Mouse (Mus musculus) CH12.LX (cell line): ENCODE measurements at regions not wholly inside any gene's neighbourhood (a gene's known extent, or its start where the extent isn't known, plus 50 kb on each side); places are given as distances from the start of the nearest gene placed in this dataset.

Experiments used
- DNase-seq: peaks from one replicate; pipeline ENCODE4 v3.0.0-alpha.2; 2013; ENCODE audit errors: extremely low read depth
- H3K27ac ChIP-seq: 2 replicates; pipeline ENCODE4 v1.5.1; 2012; ENCODE audit warnings: low read depth, mild to moderate bottlenecking, control low read depth, moderate library complexity; ENCODE audit not compliant: insufficient read depth
- H3K27me3 ChIP-seq: replicated peaks from 2 replicates; pipeline ENCODE3; 2012; ENCODE audit warnings: inconsistent platforms
- H3K36me3 ChIP-seq, 2 experiments: replicated peaks in 1 of 2; 2 replicates each; pipeline versions ENCODE3 to v1.6.1; 2012; ENCODE audit warnings: inconsistent platforms in 1 of 2, low read length in 1 of 2, mild to moderate bottlenecking in 1 of 2, mixed read lengths in 1 of 2, moderate library complexity in 1 of 2; ENCODE audit not compliant: control insufficient read depth in 1 of 2, insufficient read depth in 1 of 2
- H3K4me1 ChIP-seq, 2 experiments: 2 replicates each; pipeline ENCODE4 v1.6.1; 2012; ENCODE audit warnings: inconsistent platforms in 1 of 2, moderate library complexity in 1 of 2; ENCODE audit not compliant: insufficient read depth in 2 of 2, control insufficient read depth in 1 of 2
- H3K4me2 ChIP-seq: 2 replicates; pipeline ENCODE4 v1.6.1; 2012; ENCODE audit warnings: low read depth, mild to moderate bottlenecking, control low read depth; ENCODE audit not compliant: poor library complexity, insufficient read depth, severe bottlenecking
- H3K4me3 ChIP-seq, 3 experiments: fragments of 150-350 bp in 1 of 3; sonication (generic) in 1 of 3; replicated peaks in 1 of 3; 2 replicates each; pipeline versions ENCODE3 to v1.5.1; 2011 to 2012; ENCODE audit warnings: low read depth in 2 of 3, low read length in 2 of 3, mild to moderate bottlenecking in 2 of 3, moderate library complexity in 2 of 3, control low read depth in 1 of 3, improper control_type of control experiment in 1 of 3, inconsistent platforms in 1 of 3, mixed read lengths in 1 of 3; ENCODE audit not compliant: poor library complexity in 1 of 3
- H3K79me2 ChIP-seq: replicated peaks from 2 replicates; pipeline ENCODE4 v1.6.1; 2012; ENCODE audit warnings: mild to moderate bottlenecking, moderate library complexity; ENCODE audit not compliant: control insufficient read depth, poor library complexity, insufficient read depth, severe bottlenecking; ENCODE audit errors: extremely low read depth
- H3K9ac ChIP-seq: 2 replicates; pipeline ENCODE4 v1.6.1; 2012; ENCODE audit warnings: low read depth, mild to moderate bottlenecking, control low read depth, moderate library complexity; ENCODE audit not compliant: insufficient read depth
- H3K9me3 ChIP-seq: replicated peaks from 2 replicates; pipeline ENCODE3; 2012; ENCODE audit warnings: low read length, inconsistent platforms, mixed read lengths
- BHLHE40 ChIP-seq: IDR thresholded peaks from 2 replicates; pipeline ENCODE4 v1.6.1; 2011; ENCODE audit warnings: mild to moderate bottlenecking, low read depth, low read length, improper control_type of control experiment
- CHD1 ChIP-seq: IDR thresholded peaks from 2 replicates; pipeline ENCODE4 v1.6.1; 2012; ENCODE audit warnings: low read depth, low read length, improper control_type of control experiment, inconsistent platforms
- CHD2 ChIP-seq: IDR thresholded peaks from 2 replicates; pipeline ENCODE4 v1.6.1; 2011; ENCODE audit warnings: low read length, improper control_type of control experiment
- CTCF ChIP-seq, 2 experiments: IDR thresholded peaks in 1 of 2; conservative IDR thresholded peaks in 1 of 2; 2 replicates each; pipeline ENCODE4 v1.5.1; 2011 to 2012; ENCODE audit warnings: low read depth in 2 of 2, low read length in 2 of 2, improper control_type of control experiment in 1 of 2, inconsistent platforms in 1 of 2, mild to moderate bottlenecking in 1 of 2, moderate library complexity in 1 of 2
- EP300 ChIP-seq: IDR thresholded peaks from 2 replicates; pipeline ENCODE4 v1.6.1; 2011; ENCODE audit warnings: low read length, improper control_type of control experiment
- ETS1 ChIP-seq: conservative IDR thresholded peaks from 2 replicates; pipeline ENCODE4 v1.6.1; 2012; ENCODE audit warnings: low read depth, mild to moderate bottlenecking, inconsistent platforms, low read length, improper control_type of control experiment, moderate library complexity
- GABPA ChIP-seq: IDR thresholded peaks from 2 replicates; pipeline ENCODE4 v1.6.1; 2012; ENCODE audit warnings: low read depth, low read length, improper control_type of control experiment, inconsistent platforms; ENCODE audit not compliant: insufficient replicate concordance
- IRF4 ChIP-seq: IDR thresholded peaks from 2 replicates; pipeline ENCODE4 v1.6.1; 2014; ENCODE audit warnings: low read depth, mild to moderate bottlenecking, inconsistent platforms, low read length, improper control_type of control experiment
- JUND ChIP-seq: conservative IDR thresholded peaks from 2 replicates; pipeline ENCODE4 v1.6.1; 2011; ENCODE audit warnings: low read depth, low read length, improper control_type of control experiment
- MAFK ChIP-seq: IDR thresholded peaks from 2 replicates; pipeline ENCODE4 v1.6.1; 2011; ENCODE audit warnings: low read length, improper control_type of control experiment; ENCODE audit not compliant: insufficient replicate concordance
- MAX ChIP-seq: IDR thresholded peaks from 2 replicates; pipeline ENCODE4 v1.6.1; 2011; ENCODE audit warnings: low read length, improper control_type of control experiment
- MAZ ChIP-seq: IDR thresholded peaks from 2 replicates; pipeline ENCODE4 v1.6.1; 2012; ENCODE audit warnings: low read depth, mild to moderate bottlenecking, inconsistent platforms, low read length, improper control_type of control experiment, moderate library complexity
- MEF2A ChIP-seq: IDR thresholded peaks from 2 replicates; pipeline ENCODE4 v1.6.1; 2014; ENCODE audit warnings: low read depth, mild to moderate bottlenecking, inconsistent platforms, low read length, improper control_type of control experiment, borderline replicate concordance
- MXI1 ChIP-seq: IDR thresholded peaks from 2 replicates; pipeline ENCODE4 v1.6.1; 2011; ENCODE audit warnings: mild to moderate bottlenecking, low read depth, low read length, improper control_type of control experiment
- NELFE ChIP-seq: IDR thresholded peaks from 2 replicates; pipeline ENCODE4 v1.6.1; 2011; ENCODE audit warnings: low read depth, low read length, improper control_type of control experiment
- NRF1 ChIP-seq: IDR thresholded peaks from 2 replicates; pipeline ENCODE4 v1.6.1; 2014; ENCODE audit warnings: low read depth, mild to moderate bottlenecking, inconsistent platforms, low read length, improper control_type of control experiment, moderate library complexity
- PAX5 ChIP-seq: IDR thresholded peaks from 2 replicates; pipeline ENCODE4 v1.6.1; 2012; ENCODE audit warnings: low read length, inconsistent platforms, mixed read lengths
- POLR2A ChIP-seq: IDR thresholded peaks from 2 replicates; pipeline ENCODE4 v1.6.1; 2011; ENCODE audit warnings: low read depth, mild to moderate bottlenecking, improper control_type of control experiment, low read length
- POLR2AphosphoS2 ChIP-seq: IDR thresholded peaks from 2 replicates; pipeline ENCODE4 v1.6.1; 2011; ENCODE audit warnings: low read depth, low read length, improper control_type of control experiment
- RAD21 ChIP-seq: IDR thresholded peaks from 2 replicates; pipeline ENCODE4 v1.6.1; 2011; ENCODE audit warnings: low read depth, mild to moderate bottlenecking, low read length, improper control_type of control experiment, moderate library complexity
- TCF12 ChIP-seq: IDR thresholded peaks from 2 replicates; pipeline ENCODE4 v1.6.1; 2014; ENCODE audit warnings: low read depth, mild to moderate bottlenecking, inconsistent platforms, low read length, improper control_type of control experiment
- UBTF ChIP-seq: IDR thresholded peaks from 2 replicates; pipeline ENCODE4 v1.6.1; 2012; ENCODE audit warnings: low read depth, mild to moderate bottlenecking, inconsistent platforms, low read length, improper control_type of control experiment, moderate library complexity
- USF1 ChIP-seq: IDR thresholded peaks from 2 replicates; pipeline ENCODE4 v1.6.1; 2014; ENCODE audit warnings: low read depth, mild to moderate bottlenecking, inconsistent platforms, low read length, improper control_type of control experiment
- USF2 ChIP-seq: conservative IDR thresholded peaks from 2 replicates; pipeline ENCODE4 v1.6.1; 2011; ENCODE audit warnings: low read depth, low read length, improper control_type of control experiment
- ZKSCAN1 ChIP-seq: IDR thresholded peaks from 2 replicates; pipeline ENCODE4 v1.6.1; 2012; ENCODE audit warnings: low read depth, inconsistent platforms, low read length, improper control_type of control experiment, borderline replicate concordance
- ZMIZ1 ChIP-seq: IDR thresholded peaks from 2 replicates; pipeline ENCODE4 v1.6.1; 2012; ENCODE audit warnings: low read depth, mild to moderate bottlenecking, inconsistent platforms, low read length, improper control_type of control experiment
- dilution Hi-C: fragments of 300-500 bp; cut with MboI; formaldehyde crosslinking; loops from 2 replicates; pipeline ENCODE4 v1.14.3; 2020; ENCODE audit warnings: low sequenced_read_pairs; ENCODE audit not compliant: extremely low pct_unique_long_range_greater_than_20kb, extremely low pct_ligation_motif_present
- in situ Hi-C: fragments of 300-500 bp; cut with MboI; formaldehyde crosslinking; loops from 3 replicates; pipeline ENCODE4 v1.14.3; 2019; ENCODE audit warnings: low sequenced_read_pairs, low pct_ligation_motif_present, low pct_unique_long_range_greater_than_20kb, mixed read lengths

DNA sequence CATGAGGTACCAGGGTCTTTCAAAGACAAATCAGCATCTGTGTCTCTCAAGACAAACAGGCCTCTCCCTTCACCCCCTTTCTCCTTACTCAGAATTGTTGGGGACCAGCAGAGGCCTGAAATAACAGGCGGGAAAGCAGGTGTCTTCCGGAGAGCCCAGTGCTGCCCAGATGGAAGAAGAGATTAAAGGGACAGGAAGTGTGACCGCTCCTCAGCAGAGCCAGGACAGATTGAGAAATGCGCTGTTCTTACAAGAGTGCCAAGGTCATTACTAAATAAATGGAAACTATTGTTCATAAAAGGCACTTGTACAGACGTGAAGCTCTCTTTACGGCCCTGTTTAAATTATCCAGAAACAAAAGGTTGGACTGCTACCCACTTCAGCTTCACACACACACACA, 146.5 kb downstream of the Sptssa start:
- no peak overlapping the region for H3K27ac ChIP-seq

GRCm38 (mm10) chr12:54502775-54503174, 153.6 kb downstream of the Sptssa start:
- DNase-seq: no peak
- in situ Hi-C loops: no loop called here
- no peaks in the 10 kb centered on the region for H3K9me3 ChIP-seq
- no peaks in the 10 kb centered on the region for H3K79me2 ChIP-seq
- H3K27me3 ChIP-seq: no peaks in the 10 kb centered on the region
- no peak overlapping the region for H3K9ac ChIP-seq
- TF ChIP-seq RAD21: no peak
- TF ChIP-seq ETS1: no peak
- TF ChIP-seq CHD2: no peak
- TF ChIP-seq PAX5: no peak
- TF ChIP-seq POLR2A: no peak
- TF ChIP-seq MAX: no peak
- TF ChIP-seq CTCF (conservative IDR thresholded peaks at IDR 0.05 in 1 of 2, IDR thresholded peaks at IDR 0.05 in 1 of 2; ENCODE audit: low read depth in 2 of 2, low read length in 2 of 2): no peak
- TF ChIP-seq IRF4: no peak
- TF ChIP-seq UBTF: no peak
- no peak for TF ChIP-seq ZMIZ1
- no peak for TF ChIP-seq MEF2A
- TF ChIP-seq GABPA: no peak
- no peak for TF ChIP-seq ZKSCAN1
- TF ChIP-seq MXI1: no peak
- TF ChIP-seq BHLHE40: no peak
- no peak for TF ChIP-seq EP300
- TF ChIP-seq MAFK: no peak
- no peak for TF ChIP-seq USF1
- TF ChIP-seq, all 38 proteins: peak for 0
- dilution Hi-C loops: no loop called here
- Histone ChIP-seq H3K4me2 (no peak overlapping the region), H3K4me1 (no peaks in the 10 kb centered on the region), H3K4me3 (no peak overlapping the region), H3K27ac (no peak overlapping the region), H3K36me3 (no peaks in the 10 kb centered on the region)

More for the DNA sequence above, 146.5 kb downstream of the Sptssa start:
- no peak overlapping the region for H3K4me2 ChIP-seq
- in situ Hi-C loops (no loop called here), dilution Hi-C loops (no loop called here)
- H3K36me3 ChIP-seq: no peaks in the 10 kb centered on the region
- H3K79me2 ChIP-seq: no peaks in the 10 kb centered on the region
- no peak for TF ChIP-seq NRF1
- TF ChIP-seq UBTF: no peak
- no peak for TF ChIP-seq MAZ
- no peak for TF ChIP-seq POLR2AphosphoS2
- no peak for TF ChIP-seq USF2
- TF ChIP-seq JUND: no peak
- no peak for TF ChIP-seq NELFE
- TF ChIP-seq TCF12: no peak
- TF ChIP-seq CHD2: no peak
- no peak for TF ChIP-seq POLR2A
- no peak for TF ChIP-seq CHD1
- TF ChIP-seq MAX: no peak
- TF ChIP-seq EP300: no peak
- no peaks in the 10 kb centered on the region for H3K27me3 ChIP-seq
- no peak overlapping the region for H3K9ac ChIP-seq
- no peaks in the 10 kb centered on the region for H3K9me3 ChIP-seq
- DNase-seq: no peak
- H3K4me3 ChIP-seq: no peak overlapping the region
- H3K4me1 ChIP-seq: no peaks in the 10 kb centered on the region
